Mouse (Mus musculus) brain, embryonic 18.5 days (tissue): ENCODE data around the gene Ankrd13d.

Experiments used
- DNase-seq: peaks from one replicate; pipeline ENCODE4 v3.0.0-alpha.2; 2012; ENCODE audit warnings: low read depth, low spot score

Gene Ankrd13d

DNA sequence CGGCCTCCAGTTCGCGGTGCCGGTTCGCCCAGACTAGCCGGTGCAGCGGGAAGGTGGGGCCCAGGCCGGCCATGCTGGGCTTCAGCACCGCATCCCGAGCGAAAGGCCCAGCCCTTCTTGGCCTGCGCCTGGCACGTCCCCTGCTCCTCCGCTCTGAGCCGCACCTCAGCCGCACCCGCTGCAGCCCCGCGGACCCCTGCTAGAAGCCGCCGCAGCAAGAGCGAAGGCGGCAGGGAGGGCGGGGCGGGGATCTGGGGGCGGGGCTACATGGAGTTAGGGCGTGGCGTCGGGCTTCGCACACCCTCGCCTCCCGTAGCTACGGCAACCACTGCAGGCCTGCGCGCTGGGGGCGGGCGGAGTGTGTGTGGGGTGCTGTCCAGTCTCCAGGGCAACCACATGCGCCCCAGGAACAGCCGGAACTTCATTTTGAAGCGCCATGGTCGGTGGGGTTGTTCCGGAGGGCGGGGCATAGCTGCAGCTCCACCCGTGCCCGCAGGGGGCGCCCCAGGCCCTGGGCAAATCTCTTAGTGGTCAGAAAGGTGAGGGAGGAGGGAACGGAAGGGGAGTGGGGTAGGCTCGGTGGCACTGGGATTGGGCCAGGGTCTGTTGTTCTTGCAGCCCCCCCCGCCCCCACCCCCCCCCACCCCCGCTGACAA is at the start of gene Ankrd13d:
TSS of gene Ankrd13d (minus strand) at position 240 of the 656 bp plus-strand sequence.
- DNase-seq = peak; percentile 57

DNA sequence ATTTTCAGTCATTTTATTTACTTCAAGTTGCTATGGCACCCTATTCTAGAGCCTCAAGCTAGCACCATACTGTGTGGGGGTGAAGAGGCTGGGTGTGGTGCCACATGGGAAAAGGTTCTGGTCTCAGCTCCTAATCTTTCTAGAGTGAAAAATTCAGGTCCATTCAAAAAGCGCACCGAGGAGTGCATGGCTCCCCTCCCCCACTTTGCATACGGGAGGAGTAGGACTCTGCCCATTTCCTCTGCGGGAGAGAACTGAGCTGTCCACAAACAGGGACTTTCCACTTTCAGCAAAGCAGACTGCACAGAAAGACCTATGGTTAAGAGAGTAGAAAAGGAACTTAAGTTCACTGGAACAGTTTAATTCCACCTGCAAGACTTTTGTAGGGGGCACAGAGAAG is 49.7 kb upstream of the Ankrd13d start:
- DNase-seq = no peak

DNA sequence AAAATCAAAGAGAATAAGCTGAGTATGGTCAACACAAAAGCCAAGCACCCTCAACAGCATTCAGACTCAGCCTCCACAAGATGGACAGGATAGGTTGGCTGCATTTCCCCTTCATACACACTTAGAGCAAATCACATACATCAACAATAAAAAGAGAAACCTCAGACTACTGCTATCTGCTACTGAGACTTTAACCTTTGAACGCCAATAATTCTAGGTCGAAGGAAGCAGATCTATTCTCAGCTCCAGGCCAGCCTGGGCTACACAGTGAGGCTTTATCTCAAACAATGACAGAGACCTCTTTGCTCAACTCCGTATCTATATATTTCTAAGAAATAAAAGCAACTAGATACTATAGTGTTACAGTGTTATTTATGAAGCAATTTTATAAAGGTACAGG is 48.3 kb upstream of the Ankrd13d start:
- DNase-seq = no peak

DNA sequence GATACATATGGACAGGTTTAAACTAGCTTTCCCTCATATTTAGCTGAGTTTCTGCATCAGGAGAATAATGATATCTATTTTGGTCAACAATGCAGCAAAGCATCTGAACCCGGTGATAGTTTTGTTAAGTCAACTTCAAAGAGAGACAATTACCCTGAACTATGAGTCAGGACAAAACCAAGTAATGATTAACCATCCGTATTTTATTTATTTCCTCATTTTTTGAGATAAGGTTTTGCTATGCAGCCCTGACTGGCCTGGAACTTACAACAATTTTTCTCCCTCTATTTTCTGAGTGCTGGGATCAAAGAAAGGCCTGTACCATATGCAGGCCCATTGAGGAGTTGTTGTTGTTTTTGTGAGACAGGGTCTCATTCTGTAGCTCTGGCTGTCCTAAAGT is 47.7 kb upstream of the Ankrd13d start:
- no peak for DNase-seq

DNA sequence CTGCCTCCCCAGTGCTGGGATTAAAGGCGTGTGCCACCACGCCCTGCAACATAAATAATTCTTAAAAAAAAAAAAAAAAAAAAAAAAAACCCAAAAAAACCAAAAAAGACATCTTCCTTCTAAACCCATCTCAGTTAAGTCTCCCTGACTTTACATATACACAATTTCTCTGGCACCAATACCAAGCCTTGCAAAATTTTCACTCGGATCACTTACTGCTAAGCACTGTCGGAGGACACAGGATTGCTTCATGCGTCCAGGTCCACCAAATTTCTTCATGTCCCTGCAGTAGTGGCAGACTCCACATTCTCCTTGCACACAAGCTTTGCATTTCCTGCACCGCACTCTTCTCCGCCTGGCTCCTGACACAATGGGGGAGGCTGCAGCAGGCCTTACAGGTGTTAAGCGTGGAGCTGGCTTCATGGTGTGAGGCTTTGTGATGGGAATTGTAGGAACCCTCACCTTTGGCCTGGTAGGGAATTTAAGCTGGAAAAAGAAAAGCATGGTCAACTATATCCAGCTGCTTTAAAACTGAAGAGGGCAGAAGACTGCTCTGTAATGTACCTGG is 45.9 kb upstream of the Ankrd13d start:
- no peak for DNase-seq

DNA sequence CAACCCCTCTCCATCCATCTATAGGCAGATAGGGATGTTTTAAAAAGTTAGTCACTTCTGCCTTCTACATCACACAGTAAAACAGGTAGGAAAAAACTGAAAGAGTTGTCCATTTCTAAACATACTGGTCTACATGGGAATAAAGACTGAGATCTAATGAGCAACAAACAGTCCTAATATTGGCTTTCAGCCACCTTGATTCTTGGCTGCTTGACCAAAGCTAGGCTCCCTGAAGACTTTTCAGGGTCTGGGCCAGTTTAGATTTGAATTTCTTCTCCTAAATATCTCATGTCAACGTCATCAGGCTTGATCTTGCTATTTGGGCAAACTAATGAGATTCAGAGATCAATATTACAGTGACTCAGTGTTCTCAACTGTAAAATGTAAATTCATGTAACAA is 43.9 kb upstream of the Ankrd13d start:
- no peak for DNase-seq

DNA sequence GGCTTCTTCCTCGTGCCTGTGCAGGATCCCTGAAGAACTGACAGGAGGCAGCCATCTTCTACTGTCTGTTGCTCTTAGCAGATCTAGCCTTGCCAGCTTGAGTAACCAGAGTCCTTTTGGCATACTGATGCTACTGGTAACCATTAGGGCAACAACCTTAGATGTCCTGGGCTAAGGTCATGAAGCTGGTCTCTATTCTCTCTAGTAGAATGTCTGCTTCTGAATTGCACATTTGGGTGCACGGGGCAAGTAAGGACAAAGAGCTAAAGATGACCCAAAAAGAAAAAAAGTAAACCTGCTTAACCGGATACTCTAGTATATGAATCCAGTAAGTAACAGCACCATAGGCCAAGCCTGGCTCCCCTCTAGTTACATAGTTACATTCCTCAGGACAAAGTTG is 43.2 kb upstream of the Ankrd13d start:
- no peak for DNase-seq

DNA sequence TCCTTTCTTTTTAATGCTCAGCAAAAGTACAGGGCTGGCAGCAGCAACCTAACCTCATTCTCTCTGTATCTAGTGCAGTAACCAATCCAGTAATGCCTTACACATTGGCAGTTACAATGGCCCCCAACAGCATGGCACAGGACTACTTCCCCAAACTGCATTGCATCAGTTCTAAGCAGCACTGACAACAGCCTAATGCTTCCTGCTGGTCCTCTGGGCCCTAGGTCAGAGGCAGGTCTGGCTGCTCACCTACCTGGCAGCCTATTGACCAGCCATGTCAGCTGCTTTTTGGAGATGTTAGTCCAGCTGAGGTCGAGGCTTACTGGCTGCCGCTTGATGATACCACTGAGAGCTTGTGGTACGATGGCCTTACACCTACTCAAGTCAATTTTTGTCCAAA is 39.2 kb upstream of the Ankrd13d start:
- no peak for DNase-seq

DNA sequence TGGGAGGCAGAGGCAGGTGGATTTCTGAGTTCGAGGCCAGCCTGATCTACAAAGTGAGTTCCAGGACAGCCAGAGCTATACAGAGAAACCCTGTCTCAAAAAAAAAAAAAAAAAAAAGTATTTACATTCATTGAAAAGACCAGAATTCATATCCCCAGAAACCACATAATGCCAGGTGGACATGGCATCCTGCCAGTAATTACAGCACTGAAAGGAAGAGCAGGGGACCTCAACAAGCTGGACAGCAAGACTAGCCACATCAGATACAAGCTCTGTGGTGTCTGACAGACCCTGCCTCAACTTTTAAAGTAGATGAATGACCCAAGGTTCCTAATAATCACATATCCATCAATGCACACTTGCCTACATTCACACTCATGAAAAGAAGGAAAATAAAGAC is 38.7 kb upstream of the Ankrd13d start:
- no peak for DNase-seq

DNA sequence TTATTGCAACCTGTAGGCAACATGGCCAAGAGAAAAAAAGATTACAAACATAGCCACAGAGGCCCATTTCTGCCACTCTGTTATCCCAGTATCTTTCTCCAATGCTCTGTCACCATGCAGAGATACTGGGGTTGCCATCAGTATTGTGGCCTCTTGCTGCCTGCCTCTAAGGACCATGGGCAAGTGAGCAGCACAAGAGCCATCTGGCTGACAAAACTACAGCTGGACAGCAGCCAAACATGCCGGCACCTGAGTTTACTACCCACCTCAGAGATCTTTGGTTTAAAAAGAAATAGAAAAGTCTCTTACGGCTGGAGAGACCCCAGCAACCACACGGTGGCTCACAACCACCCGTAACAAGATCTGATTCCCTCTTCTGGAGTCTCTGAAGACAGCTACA is 36.3 kb upstream of the Ankrd13d start:
- DNase-seq = no peak

DNA sequence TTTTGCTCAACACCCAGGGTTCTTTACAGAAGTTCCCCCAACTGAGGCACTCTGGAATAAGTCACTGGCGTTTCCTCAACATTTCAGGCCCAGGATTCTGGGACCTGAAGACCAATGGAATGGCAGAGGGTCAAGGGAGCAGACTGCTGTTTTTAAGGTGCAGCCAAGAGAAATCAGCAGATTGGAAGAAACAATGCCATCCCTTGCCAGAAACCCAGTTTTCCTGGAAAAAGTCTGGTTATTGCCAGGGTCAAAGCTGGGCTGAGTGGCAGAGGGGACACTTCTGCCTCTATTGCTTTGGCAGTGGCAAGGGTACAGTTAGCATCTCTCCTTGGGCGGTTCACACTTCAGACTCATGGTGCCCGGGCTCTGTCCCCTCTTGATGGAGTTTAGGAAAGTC is 34.2 kb upstream of the Ankrd13d start:
- DNase-seq = no peak

DNA sequence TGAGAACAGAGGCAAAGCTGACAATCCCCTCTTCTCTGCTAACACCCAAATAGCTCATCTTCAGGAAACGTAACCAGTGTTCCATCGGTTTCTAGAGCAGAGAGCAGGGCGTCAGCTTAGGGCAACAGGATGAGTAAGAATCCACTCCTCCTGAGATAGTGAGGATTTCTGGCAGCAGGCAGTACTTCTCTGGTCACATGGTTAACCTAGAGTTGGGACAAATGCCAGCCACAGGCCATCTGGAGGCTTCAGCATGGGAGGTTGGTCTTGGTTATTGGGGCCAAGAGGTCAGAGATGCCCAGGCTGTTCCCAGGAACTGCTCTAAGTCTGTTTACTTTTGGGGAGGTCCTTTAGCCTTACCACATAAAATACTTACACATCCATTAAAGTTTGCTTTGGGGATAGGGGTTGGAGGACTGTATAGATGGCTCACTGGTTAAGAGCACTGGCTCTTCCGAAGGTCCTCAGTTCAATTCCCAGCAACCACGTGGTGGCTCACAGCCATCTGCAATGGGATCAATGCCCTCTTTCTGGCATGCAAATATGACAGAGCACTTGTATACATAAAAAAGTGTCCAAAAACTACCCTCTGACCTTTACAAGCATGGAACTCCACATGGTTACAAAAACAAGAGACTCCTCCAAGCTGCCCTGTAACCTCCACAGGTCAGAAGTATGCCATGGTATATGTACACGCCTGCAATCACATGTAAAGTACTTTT is 32.4 kb upstream of the Ankrd13d start:
- DNase-seq = no peak

DNA sequence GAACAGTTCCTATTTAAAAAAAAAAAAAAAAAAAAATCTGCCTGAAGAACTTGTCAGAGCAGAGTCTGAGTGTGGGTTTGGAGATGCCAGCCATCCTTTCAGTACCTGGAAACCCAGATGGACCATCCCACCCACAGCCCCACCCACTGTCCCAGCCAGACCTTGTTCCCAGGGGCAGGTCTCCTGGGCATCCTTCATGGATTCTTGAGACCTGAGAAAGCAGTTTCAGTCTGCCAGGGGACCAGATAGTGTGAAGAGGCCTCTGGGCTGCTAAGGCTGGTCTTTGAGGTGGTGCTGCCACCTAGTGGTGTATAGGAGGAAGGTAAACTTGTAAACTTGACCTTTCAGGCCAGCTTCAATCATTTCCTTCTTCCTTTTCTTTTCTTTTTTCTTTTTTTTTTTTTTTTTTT is 26.8 kb upstream of the Ankrd13d start:
- DNase-seq = no peak

DNA sequence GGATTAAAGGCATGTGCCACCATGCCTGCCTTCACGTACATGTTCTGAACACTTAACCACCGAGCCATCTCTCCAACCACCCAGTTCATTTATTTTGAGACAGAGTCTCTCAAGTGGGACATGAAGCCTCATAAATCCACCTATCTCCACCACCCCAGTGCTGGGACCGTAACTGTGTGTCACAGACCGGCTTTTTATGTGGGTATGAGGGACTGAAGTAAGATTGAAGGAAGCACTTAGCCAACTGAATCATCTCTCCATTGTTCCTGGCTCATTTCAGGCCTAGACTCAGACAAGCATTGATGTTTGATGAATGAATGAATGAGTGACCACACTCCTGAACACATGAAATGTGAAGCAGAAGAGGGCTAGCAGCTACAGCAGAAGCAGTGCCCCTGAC is 26.4 kb upstream of the Ankrd13d start:
- DNase-seq = no peak

DNA sequence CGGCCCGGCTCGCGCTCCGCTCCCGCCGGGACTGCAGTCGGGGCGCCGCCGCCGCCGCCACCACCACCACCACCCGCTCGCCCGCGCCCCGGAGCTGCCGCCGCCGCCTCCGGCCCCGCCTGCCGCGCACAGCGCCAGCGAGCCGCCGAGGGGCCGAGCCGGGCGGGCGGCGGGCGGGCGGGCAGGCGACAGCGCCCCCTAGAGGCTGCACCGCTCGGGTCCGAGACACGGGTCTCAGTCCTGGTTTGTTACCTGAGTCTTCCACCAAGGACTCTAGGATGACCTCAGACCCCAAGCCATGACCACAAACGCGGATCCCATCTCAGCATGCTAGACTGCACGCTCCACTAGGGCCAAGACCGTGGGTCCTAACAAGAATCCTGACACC is 23.2 kb upstream of the Ankrd13d start, which contains the start of gene Grk2:
TSS of gene Grk2 (minus strand) at position 33 of the 388 bp plus-strand sequence.
- DNase-seq = no peak

DNA sequence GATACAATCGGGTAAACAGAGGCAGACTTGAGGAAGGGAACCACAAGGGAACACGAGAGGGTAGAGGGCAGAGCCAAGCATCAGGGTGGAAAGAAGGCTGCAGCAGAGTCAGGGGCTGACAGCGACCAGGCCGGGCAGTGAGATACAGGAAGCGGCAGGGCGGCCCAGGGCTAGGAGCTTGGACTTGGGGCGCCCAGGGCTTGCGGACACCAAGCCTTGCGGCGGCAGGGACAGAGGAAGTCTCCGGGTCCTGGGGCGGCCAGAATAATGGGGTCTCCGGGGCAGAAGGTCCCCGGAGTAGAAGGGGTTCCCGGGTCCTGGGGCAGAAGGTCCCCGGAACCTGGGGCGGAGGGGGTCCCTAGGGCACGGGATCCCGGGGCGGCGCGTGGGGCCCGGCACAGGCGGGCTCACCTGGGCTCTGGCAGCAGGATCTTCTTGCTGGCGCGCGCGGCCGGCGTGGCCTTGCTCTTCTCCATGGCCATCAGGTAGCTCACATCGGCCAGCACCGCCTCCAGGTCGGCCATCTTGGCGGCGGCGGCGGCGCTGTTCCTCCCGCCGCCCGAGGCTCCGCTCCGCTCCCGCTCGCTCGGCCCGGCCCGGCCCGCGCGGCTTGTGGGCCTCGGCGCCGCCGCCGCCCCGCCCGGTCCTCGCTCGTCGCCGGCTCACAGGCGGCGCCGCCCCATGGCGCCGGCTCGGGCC is 22.7 kb upstream of the Ankrd13d start:
- DNase-seq = no peak

DNA sequence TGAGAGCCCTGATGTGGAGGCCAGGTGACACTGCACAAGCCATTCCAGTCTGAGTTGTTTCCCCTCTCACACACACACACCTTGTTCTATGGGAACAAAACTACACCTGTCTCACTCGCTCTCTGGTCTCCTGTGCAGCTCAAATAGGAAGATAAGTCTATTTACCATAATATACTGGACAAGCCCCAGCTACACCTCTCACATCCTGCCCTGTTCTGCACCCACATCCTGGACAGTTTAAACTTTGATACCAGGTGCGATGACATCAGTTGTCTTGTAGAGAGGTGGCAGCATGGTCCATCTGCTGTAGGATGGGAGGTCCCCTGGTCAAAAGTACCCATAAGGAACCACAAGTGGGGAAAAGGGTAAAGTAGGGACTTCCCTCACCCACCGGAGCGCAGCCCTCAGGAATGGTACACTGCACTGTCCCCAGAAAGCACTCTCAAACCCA is 22.0 kb upstream of the Ankrd13d start:
- no peak for DNase-seq

DNA sequence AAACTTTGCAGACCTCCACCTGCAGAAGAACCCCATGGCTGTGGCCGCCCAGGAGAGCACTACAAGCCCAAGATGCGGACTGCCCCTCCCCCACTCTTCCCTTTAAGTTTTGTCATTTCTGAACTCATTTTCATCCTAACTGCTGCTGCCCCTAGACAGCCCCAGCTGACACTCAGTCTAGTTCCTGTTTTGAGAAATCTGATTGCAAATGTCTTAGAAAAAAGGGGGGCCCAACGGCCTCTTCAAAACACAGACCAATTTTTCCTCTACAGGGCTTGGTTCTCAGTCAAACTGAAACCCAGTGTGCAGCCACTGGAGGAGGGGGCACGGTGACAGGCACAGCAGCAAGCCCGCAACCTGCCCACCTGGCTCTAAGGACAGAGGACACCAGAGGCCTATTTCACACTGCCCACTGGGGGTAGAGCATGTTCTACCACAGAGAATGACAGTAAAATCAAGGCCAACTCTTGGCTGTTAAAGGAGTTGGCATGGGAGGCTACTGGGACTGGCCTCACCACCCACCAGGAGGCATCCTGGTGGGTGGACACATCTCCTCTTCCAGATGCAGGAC is 21.4 kb upstream of the Ankrd13d start:
- DNase-seq = no peak

DNA sequence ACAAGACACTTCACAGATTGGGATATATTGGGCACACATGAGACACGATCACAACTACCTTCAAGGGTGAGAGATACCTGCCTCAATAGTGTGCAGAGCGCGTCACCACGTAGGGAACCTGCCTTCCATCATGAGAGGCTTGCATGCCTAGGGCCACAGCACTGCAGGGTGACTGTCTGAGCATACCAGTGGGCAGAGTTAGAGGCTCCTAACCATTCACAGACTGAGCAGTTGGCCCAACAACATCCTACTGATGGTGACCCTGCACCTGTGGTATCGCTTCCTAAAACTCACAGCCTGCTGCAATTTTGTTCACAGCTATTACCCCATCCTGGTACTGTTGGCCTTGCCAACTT is 20.7 kb upstream of the Ankrd13d start:
- no peak for DNase-seq

DNA sequence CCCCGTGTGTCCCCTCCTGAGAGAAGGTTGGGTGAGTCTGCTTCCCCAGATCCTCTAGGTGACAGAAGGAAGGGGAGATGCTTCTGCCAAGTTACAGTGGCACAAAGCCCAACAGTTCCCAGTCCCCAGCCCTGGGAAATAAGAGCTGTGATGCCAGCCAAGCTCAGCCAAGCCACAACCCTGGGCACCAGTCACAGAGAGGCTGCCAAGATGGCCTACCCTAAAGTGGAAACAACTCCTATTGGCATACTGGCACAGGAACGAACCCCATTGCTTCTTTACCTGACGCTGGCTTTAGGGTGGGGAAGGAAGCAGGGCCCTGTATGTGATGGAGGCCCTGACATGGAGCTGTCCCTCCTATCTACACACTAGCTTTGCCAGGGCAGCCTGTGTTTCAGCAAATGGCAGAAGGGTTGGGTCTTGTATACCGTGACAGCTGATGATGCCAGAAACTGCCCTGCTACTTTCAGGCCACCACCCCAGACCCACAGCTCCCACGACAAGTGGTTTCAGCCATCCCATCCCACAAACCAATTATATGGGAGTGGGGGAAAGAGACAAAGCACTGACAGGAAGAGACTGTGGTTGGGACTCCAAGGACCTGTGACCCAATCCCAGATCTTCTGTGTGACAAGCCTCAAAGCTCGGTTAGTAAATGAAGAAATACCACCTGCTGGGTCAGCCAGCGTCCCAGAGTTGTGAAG is 20.2 kb upstream of the Ankrd13d start:
- no peak for DNase-seq
